Mouse (Mus musculus): ENCODE data around the gene Kcnk7. TPM values are rescaled to one million over a fixed set of nuclear protein-coding genes. Genes with fewer than 3 reads are reported as not detected.

The Kcnk7 gene
- total RNA-seq, 2 experiments from 2014 or later: not detected

DNA sequence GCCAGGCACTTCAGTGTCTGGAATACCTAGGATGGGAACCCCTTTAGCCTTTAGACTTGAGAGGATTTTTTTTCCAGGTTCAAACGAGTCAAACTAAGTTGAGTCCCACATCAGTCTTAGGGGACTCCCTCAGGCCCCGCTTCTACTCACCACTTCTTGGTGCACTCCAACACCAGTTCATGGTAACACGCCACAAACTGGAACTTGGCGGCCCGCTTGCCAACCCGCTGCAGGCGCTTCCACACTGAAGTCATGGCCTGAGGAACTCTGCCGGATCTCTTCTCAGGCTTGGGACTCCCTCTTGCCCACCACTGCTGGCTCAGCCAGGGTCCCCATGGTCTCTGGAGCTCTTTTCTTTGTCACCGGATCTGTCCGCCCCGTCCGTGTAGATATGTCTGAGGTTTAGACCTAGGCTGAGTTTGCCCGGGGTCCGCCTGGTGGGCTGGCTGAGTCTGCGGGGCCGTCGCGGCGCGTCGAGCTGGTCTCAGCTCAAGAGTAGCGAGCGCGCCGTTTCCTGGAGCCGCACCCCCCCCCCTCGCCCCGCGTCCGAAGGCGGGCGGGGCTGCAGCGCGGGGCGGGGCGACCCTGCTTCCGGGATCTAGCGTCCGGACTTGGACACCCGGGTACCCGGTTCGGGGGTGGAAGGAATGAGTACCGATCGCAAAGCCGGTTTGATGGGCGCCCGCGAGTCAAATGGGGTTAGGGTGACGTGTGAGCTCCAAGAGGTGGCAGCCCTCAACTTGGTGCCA is 21.8 kb downstream of the Kcnk7 start, which contains the start of gene Ehbp1l1:
Gene Ehbp1l1, minus strand, starts transcription at position 551 of the 749 bp plus-strand sequence.
- DNase-seq: peak; percentile 84

DNA sequence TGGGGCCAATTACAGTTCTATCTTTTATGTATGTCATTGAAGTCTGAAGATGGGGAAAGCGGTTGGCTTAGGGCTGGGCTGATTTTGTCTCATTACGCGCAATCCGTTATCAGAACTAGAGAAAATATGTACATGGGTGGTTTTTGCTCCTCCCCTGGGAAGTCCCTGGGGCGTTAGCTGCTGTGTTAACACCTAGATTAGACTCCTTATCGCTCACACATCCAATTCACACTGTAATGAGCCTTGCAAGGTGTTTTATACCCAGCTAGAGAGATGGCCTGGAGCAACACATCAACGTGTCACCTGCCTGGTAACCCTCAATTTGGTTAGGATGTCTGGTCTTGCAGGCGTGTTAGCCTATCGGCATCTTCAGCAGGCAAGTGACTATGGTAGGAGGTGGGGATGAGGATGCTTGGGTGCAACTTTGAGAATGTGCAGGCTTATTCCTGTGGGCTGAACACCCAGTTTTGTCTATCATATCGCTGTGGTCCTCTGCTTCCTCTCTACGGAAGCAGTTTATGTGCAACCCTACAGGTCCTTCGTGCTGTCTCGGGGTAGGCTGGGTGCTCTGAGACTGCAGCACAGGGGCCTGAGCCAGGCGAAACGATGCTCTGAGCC is 22.9 kb downstream of the Kcnk7 start:
- no peak for DNase-seq

DNA sequence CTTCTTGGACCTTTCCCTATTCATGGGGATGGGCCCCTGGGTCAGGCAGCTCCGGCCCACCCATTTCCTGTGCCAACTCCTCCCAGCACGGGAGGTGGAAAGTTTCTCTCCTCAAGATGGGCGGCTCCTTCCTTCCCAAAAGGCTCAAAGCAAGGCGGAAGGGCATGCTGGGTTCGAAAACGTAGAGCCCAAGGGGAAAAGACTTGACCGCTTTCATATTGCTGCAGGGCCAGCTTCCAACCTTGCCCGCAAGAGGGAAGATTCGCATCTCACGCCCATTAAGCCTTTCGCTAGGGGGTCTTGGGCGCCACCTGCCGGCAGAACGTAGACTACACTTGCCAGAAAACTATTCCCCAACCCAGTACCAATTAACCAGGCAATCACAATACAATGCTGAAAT is 23.5 kb downstream of the Kcnk7 start:
- peak; percentile 83 for DNase-seq

DNA sequence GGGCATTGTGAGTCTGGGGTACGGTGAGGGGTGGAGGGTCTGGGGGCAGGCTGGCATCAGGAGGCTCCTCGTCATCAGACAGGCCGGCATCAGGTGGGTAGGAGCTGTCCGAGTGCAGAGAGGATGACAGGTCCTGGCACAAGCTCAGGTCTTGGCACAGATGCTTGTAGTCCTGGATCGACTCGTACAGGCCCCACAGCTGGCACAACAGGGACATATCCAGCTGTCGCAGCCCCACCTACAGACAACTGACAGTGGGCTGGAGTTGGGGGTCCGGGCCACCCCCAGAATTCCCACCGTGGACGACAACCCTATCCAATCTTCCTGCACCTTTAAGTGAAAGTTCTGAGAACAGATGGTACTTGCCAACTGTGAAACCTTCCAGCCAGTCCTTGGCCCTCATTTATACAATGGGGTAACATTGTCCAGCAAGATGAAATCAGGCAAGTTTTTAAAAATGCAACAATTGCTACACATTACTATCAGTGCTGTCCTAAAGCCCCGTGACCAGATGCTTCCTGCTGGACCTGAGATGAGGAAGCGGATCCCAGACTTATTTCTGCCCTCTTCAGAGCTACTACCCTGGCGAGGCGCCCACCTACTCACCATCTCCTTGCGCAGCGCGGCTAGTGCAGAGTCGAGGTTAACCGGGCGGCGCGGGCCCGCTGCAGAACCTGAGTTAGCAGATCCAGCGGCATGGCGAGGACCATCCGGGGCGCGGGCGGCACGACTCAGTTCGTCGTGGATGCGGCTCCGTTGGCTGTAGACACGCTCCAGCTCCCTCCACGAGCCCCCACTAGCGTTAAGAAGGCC is 24.7 kb downstream of the Kcnk7 start:
- peak; percentile 62 for DNase-seq

DNA sequence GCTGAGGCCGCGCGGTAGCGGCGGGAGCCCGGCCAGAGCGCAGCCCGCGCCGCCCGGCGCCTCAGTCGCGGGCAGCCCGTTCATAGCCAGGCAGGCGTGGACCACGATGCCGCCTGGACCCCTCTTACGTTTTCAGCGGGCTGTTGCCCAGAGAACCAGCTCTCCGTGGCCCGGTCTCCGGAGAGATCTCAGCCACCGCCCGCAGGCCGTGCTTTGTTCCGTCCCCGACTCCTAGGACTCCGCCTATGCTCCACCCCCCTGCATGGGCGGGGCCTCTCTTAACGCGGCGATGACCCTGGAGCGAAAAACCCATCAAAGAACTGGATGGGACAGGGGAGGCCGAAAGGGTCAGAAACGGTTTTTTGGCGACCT is 25.3 kb downstream of the Kcnk7 start, which contains the start of gene Fam89b:
Gene Fam89b, minus strand, starts transcription at position 210 of the 372 bp plus-strand sequence.
- peak; percentile 88 for DNase-seq

DNA sequence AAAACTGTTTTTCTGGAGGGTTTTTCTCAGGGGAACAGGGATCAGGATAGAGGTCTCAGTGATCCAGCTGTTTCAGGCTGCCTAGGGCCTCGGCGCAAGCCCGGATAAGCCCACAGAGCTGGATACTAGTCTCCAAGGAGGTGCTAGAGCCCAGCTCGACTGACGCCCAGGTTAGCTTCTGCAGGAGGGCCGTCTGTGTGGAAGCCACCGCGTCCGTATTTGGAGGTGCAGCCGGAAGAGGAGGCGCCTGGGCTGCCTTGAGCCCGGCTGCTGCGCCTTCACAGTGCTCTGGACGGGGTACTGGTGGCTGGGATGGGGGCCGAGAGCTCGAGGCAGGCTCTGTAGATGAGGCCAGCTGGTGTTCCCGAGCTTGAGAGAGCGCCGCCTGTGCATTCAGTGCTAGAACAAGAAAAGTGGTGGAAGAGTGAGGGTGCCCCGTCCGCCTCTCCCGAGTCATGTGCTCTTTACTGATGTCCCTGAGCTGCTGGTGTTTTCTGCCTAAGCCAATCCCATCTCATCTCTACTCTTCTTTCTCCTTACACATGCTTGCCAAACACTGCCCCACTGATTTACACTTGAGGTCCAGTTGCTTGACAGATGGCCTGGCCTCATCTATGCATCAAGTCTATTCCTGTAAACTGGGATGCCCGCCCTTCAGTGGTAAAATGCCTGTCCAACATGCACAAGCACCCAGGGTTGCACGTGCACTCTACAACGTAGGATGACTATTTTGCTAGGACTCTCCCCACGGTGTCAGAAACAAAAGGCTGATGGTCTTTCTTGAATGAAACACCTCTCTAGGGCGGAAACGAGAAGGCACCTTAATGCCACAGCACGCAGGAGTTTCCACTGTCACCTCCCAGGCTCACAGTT is 26.4 kb downstream of the Kcnk7 start:
- no peak for DNase-seq

DNA sequence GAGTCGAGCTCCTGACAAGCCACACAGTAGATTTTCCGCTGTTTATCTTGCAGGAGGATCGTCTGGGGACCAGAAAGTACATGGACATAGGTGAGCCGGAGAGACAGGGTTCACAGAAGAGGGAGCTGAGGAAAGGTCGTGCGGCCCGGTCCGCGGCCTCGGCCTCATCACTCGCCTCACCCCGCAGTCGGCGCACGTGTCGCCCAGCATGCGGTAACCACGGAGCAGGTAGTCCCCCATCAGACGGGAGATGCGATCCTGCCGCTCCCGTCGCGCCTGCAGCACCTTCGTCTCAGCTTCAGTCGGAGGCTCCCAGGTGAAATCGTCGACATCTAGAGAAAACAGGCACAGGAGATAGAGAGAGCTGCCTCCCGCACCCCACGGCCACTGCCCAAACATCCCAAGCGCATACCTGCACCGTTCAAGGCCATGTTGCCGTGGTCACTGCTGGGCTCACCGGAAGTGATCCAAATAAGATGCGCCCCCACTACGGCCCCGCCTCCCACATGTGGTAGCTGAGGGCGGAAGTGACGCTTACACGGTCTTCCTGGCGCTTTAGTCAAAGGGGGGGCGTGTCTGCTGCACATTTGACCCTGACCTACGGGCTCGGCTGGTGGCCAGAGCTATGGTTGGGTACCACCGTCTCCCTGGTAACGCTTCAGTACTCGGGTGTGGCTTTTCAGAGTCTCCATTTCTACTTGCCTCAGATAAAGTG is 27.3 kb downstream of the Kcnk7 start:
- peak; percentile 87 for DNase-seq

DNA sequence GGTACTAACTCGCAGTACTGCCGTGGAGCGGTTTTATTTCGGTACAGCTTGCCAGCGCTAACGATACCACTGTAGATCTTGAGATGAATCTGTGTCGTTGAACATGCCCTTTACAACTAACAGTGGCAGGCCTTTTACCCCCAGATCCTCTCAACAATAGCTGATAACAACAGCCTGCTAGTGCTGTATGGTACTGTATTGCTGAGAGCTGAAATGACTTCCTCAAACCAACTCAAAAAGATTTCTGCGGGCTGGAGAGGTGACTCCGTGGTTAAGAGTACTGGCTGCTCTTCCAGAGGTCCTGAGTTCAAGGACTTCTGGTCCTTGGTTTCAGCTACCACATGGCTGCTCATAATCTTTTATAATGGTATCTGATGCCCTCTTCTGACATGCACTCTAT is 30.2 kb downstream of the Kcnk7 start:
- no peak for DNase-seq

DNA sequence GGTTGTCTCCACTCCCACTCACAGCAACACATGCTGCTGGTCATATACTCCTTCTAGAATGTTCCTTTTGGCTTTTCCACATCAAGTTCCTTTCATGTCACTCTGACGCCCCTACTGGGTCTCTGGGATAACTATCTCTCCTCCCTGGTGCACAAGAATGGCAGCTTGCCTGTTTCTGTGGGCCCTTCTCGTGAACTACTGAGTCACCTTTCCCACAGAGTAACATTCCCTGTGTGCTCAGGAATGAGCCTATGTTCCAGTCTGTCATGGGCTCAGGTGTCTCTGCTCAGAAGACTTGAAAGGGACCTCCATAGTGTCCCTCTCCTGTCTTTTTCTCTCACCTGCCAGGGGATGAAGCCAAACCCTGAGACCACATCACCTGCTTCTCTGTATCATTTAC is 35.3 kb downstream of the Kcnk7 start:
- no peak for DNase-seq

DNA sequence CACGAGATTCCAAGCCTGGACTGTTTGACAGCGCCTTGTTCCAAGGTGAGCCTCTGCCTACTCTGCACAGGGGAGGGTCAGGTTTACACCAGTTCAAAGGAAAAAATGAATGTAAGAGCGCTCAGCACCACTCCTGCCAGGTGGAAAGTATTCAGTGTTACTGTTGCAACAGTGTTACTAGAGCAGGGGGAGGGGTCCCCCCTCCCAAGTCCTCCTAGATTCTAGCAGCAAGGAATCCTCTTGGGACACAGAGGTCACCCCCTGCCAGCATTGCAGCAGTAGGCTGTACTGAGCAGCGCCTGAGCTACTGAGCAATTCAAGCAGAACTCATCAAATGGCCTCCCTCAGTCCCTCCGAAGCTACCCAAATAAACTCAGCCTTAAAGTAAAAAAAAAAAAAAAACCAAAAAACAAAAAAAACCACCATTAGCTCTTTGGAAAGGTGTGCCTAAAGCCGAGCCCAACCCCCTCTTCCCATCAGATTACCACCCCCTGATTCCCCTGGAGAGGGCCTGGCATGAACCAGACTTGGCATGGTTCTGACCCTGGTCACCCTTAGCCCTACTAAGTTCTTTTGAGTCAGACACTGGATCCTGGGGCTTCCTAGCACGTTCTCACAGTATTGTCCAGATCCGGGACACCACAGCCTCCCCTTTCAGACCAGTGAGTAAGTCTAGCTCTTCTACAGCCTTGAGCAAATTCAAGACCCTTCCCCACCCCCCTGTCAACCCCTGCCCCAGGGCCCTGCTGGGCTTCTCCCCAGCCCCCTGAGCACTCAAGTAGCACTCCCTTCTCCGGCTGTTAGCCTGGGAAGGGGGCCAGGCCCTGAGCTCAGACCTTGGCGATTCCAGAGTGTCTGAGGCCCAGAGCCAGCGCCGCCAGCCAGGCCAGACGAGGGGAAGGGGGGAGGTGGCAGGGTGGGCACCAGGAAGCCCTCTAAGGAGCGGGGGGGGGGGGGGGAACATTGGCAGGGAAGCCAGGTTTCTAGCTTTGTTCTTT is 36.5 kb downstream of the Kcnk7 start, which contains the start of gene Ltbp3:
Gene Ltbp3, plus strand, starts transcription at position 585 of the 998 bp plus-strand sequence.
- DNase-seq: peak; percentile 83

DNA sequence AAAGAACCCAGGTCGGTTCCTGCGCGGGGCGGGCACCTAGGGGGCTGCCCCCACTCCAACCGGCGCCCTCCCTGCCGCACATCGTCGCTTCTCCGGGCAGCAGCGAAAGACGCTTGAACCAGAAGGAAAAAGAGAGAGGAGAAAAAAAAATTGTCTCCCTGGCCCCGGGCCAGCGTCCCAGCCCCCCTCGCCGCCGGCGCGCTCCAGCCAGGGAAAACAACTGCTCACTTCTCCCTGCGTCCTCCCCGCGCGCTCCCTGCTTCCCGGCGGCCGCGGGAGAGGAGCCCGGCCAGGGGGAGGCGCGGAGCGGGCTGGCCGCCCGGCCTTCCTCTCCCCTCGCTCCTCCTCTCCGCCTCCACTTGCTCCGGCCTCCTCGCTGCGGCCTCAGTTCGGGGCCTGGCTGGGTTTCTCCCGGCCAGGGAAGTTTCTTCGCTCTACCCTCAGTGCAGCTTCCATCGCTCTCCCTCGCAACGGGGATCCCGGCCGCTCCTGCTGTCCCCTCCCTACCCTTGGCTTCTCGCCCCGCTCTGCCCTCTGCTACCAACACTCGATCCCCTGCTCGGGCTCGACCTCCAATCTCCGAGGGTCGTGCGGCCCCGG is 37.6 kb downstream of the Kcnk7 start:
- peak; percentile 90 for DNase-seq

DNA sequence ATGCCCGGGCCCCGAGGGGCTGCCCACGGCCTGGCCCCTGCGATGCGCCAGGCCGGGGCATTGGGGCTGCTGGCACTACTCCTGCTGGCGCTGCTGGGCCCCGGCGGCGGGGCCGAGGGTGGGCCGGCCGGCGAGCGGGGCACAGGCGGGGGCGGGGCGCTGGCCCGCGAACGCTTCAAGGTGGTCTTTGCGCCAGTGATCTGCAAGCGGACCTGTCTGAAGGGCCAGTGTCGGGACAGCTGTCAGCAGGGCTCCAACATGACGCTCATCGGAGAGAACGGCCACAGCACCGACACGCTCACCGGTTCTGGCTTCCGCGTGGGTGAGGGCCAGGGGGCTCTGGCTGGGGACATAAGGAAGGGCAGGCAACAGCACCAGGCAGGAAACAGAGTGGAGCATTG is 38.1 kb downstream of the Kcnk7 start:
- no peak for DNase-seq

DNA sequence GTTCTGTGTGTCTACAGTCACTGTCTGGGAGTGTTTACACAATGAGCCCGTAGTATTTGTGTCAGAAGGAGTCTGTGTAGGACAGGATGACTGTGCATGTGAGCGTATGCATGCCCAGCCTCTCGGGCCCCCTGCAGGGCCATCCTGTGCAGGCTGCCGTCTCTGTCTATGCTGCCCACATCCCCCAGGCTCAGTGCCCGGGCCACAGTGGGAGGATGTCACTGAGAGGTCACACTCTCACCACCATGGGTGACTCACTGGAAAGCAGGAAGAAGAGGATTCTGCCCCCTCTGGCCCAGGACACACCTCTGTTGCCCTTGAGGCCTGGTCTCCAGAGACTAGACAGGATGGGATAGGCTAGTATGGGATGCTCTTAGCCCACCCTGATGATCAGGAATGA is 39.4 kb downstream of the Kcnk7 start:
- no peak for DNase-seq

DNA sequence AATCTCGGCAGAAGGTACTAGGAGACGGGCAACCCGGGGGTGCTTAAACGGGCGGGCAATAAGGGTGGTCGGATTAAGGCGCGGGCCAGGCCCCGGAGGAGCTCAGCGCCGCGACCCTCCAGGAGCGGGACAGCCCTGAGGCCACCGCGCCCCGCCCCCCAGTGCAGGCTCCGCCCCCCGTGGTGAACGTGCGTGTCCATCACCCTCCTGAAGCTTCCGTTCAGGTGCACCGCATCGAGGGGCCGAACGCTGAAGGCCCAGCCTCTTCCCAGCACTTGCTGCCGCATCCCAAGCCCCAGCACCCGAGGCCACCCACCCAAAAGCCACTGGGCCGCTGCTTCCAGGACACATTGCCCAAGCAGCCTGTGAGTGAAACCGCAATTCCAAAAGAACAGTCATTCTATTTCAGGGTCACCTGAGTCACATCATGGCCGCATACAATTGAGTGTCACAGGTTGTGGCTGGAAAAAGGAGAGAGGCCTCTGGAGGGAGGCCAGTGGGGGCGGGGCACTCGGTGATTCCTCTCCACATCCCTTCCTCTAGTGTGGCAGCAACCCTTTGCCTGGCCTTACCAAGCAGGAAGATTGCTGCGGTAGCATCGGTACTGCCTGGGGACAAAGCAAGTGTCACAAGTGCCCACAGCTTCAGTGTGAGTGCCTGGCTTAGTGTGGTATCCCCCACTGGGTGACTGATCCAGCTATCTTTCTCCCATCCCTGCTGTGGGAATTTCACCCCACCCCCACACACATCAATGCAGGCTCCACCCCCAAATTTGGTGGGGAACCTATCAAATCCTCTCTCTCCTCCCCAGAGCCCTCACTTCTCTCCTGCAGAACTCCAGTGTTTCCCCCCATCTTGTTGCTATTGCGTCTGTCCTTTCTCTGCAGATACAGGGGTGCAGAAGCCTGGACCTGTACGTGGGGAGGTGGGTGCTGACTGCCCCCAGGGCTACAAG is 41.9 kb downstream of the Kcnk7 start:
- no peak for DNase-seq

DNA sequence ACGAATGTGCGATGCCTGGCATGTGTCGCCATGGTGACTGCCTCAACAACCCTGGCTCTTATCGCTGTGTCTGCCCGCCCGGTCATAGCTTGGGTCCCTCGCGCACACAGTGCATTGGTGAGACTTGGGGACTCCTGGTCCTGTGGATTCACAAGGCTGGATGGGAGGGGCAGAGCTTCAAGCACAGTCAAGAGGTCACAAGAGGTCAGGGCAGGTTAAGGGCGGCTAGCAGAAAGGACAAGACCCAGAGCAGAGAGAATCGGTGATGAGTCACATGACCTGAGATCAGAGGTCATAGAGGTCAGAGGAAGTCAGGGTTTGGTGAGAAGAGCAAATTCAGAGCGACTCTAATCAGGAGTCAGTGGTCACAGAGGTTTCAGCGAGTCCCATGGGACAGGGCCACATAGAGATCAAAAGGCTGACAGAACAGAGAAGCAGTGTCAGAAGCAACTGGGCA is 42.8 kb downstream of the Kcnk7 start:
- no peak for DNase-seq

DNA sequence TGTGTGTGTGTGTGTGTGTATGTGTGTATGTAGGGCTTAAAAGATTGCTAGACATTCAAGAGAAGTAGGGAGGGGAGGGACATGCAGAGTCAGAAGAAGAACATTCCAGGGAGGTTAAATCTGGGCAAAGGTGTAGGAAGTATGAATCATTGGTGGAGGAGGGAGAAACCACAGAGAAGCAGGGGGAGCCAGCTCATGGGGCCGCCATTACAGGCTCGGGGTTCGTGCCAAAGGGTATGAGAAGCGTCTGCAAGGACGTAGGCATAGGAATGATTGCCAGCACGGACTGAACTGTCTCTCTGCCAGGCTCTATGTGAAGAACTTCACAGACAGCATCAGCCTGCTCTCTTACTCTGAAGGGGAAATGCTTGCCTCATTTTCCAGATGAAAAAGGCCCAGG is 45.3 kb downstream of the Kcnk7 start:
- DNase-seq: no peak

DNA sequence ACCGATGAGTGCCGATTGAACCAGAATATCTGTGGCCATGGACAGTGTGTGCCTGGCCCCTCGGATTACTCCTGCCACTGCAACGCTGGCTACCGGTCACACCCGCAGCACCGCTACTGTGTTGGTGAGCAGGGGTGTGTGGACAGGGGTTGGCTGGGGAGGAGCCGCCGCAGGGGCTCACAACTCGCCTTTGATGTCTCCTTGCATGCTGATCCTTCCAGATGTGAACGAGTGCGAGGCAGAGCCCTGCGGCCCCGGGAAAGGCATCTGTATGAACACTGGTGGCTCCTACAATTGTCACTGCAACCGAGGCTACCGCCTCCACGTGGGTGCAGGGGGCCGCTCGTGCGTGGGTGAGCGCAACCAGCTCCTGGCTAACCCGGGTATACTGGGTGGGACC is 46.8 kb downstream of the Kcnk7 start:
- DNase-seq: no peak

DNA sequence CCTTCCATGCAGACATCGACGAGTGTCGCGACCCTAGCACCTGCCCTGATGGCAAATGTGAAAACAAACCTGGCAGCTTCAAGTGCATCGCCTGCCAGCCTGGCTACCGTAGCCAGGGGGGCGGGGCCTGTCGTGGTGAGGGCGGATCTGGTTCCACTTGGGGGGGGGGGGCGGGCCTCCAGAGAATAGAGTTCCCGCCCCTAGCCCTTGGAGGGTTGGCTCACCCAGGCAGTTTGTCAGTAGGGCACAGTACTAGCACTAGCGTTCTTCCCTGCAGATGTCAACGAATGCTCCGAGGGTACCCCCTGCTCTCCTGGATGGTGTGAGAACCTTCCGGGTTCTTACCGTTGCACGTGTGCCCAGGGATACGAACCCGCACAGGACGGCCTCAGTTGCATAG is 47.6 kb downstream of the Kcnk7 start:
- no peak for DNase-seq
